Mouse (Mus musculus) CH12.LX (cell line): ENCODE results near the gene Arl4c. TPM values are rescaled to one million over a fixed set of nuclear protein-coding genes. Genes with fewer than 3 reads are reported as not detected.

ENCODE experiments used
- DNase-seq: peaks from one replicate; pipeline ENCODE4 v3.0.0-alpha.2; 2013; ENCODE audit errors: extremely low read depth
- H3K27ac ChIP-seq: 2 replicates; pipeline ENCODE4 v1.5.1; 2012; ENCODE audit warnings: low read depth, mild to moderate bottlenecking, control low read depth, moderate library complexity; ENCODE audit not compliant: insufficient read depth
- H3K27me3 ChIP-seq: replicated peaks from 2 replicates; pipeline ENCODE3; 2012; ENCODE audit warnings: inconsistent platforms
- H3K36me3 ChIP-seq, 2 experiments: replicated peaks in 1 of 2; 2 replicates each; pipeline versions ENCODE3 to v1.6.1; 2012; ENCODE audit warnings: inconsistent platforms in 1 of 2, low read length in 1 of 2, mild to moderate bottlenecking in 1 of 2, mixed read lengths in 1 of 2, moderate library complexity in 1 of 2; ENCODE audit not compliant: control insufficient read depth in 1 of 2, insufficient read depth in 1 of 2
- H3K4me1 ChIP-seq, 2 experiments: 2 replicates each; pipeline ENCODE4 v1.6.1; 2012; ENCODE audit warnings: inconsistent platforms in 1 of 2, moderate library complexity in 1 of 2; ENCODE audit not compliant: insufficient read depth in 2 of 2, control insufficient read depth in 1 of 2
- H3K4me2 ChIP-seq: 2 replicates; pipeline ENCODE4 v1.6.1; 2012; ENCODE audit warnings: low read depth, mild to moderate bottlenecking, control low read depth; ENCODE audit not compliant: poor library complexity, insufficient read depth, severe bottlenecking
- H3K4me3 ChIP-seq, 3 experiments: fragments of 150-350 bp in 1 of 3; sonication (generic) in 1 of 3; replicated peaks in 1 of 3; 2 replicates each; pipeline versions ENCODE3 to v1.5.1; 2011 to 2012; ENCODE audit warnings: low read depth in 2 of 3, low read length in 2 of 3, mild to moderate bottlenecking in 2 of 3, moderate library complexity in 2 of 3, control low read depth in 1 of 3, improper control_type of control experiment in 1 of 3, inconsistent platforms in 1 of 3, mixed read lengths in 1 of 3; ENCODE audit not compliant: poor library complexity in 1 of 3
- H3K79me2 ChIP-seq: replicated peaks from 2 replicates; pipeline ENCODE4 v1.6.1; 2012; ENCODE audit warnings: mild to moderate bottlenecking, moderate library complexity; ENCODE audit not compliant: control insufficient read depth, poor library complexity, insufficient read depth, severe bottlenecking; ENCODE audit errors: extremely low read depth
- H3K9ac ChIP-seq: 2 replicates; pipeline ENCODE4 v1.6.1; 2012; ENCODE audit warnings: low read depth, mild to moderate bottlenecking, control low read depth, moderate library complexity; ENCODE audit not compliant: insufficient read depth
- H3K9me3 ChIP-seq: replicated peaks from 2 replicates; pipeline ENCODE3; 2012; ENCODE audit warnings: low read length, inconsistent platforms, mixed read lengths
- BHLHE40 ChIP-seq: IDR thresholded peaks from 2 replicates; pipeline ENCODE4 v1.6.1; 2011; ENCODE audit warnings: mild to moderate bottlenecking, low read depth, low read length, improper control_type of control experiment
- CHD1 ChIP-seq: IDR thresholded peaks from 2 replicates; pipeline ENCODE4 v1.6.1; 2012; ENCODE audit warnings: low read depth, low read length, improper control_type of control experiment, inconsistent platforms
- CHD2 ChIP-seq: IDR thresholded peaks from 2 replicates; pipeline ENCODE4 v1.6.1; 2011; ENCODE audit warnings: low read length, improper control_type of control experiment
- EP300 ChIP-seq: IDR thresholded peaks from 2 replicates; pipeline ENCODE4 v1.6.1; 2011; ENCODE audit warnings: low read length, improper control_type of control experiment
- HCFC1 ChIP-seq: IDR thresholded peaks from 2 replicates; pipeline ENCODE4 v1.6.1; 2012; ENCODE audit warnings: low read depth, mild to moderate bottlenecking, inconsistent platforms, low read length, improper control_type of control experiment
- IRF4 ChIP-seq: IDR thresholded peaks from 2 replicates; pipeline ENCODE4 v1.6.1; 2014; ENCODE audit warnings: low read depth, mild to moderate bottlenecking, inconsistent platforms, low read length, improper control_type of control experiment
- JUN ChIP-seq: IDR thresholded peaks from 2 replicates; pipeline ENCODE4 v1.6.1; 2011; ENCODE audit warnings: low read depth, mild to moderate bottlenecking, low read length, improper control_type of control experiment, moderate library complexity; ENCODE audit not compliant: insufficient read depth
- MAX ChIP-seq: IDR thresholded peaks from 2 replicates; pipeline ENCODE4 v1.6.1; 2011; ENCODE audit warnings: low read length, improper control_type of control experiment
- MAZ ChIP-seq: IDR thresholded peaks from 2 replicates; pipeline ENCODE4 v1.6.1; 2012; ENCODE audit warnings: low read depth, mild to moderate bottlenecking, inconsistent platforms, low read length, improper control_type of control experiment, moderate library complexity
- MEF2A ChIP-seq: IDR thresholded peaks from 2 replicates; pipeline ENCODE4 v1.6.1; 2014; ENCODE audit warnings: low read depth, mild to moderate bottlenecking, inconsistent platforms, low read length, improper control_type of control experiment, borderline replicate concordance
- MYC ChIP-seq: IDR thresholded peaks from 2 replicates; pipeline ENCODE4 v1.6.1; 2011; ENCODE audit warnings: low read depth, mild to moderate bottlenecking, improper control_type of control experiment, low read length
- NELFE ChIP-seq: IDR thresholded peaks from 2 replicates; pipeline ENCODE4 v1.6.1; 2011; ENCODE audit warnings: low read depth, low read length, improper control_type of control experiment
- PAX5 ChIP-seq: IDR thresholded peaks from 2 replicates; pipeline ENCODE4 v1.6.1; 2012; ENCODE audit warnings: low read length, inconsistent platforms, mixed read lengths
- RAD21 ChIP-seq: IDR thresholded peaks from 2 replicates; pipeline ENCODE4 v1.6.1; 2011; ENCODE audit warnings: low read depth, mild to moderate bottlenecking, low read length, improper control_type of control experiment, moderate library complexity
- RCOR1 ChIP-seq: conservative IDR thresholded peaks from 2 replicates; pipeline ENCODE4 v1.6.1; 2012; ENCODE audit warnings: low read depth, mild to moderate bottlenecking, inconsistent platforms, low read length, improper control_type of control experiment
- SMC3 ChIP-seq: IDR thresholded peaks from 2 replicates; pipeline ENCODE4 v1.6.1; 2011; ENCODE audit warnings: low read depth, low read length, improper control_type of control experiment
- TCF12 ChIP-seq: IDR thresholded peaks from 2 replicates; pipeline ENCODE4 v1.6.1; 2014; ENCODE audit warnings: low read depth, mild to moderate bottlenecking, inconsistent platforms, low read length, improper control_type of control experiment
- UBTF ChIP-seq: IDR thresholded peaks from 2 replicates; pipeline ENCODE4 v1.6.1; 2012; ENCODE audit warnings: low read depth, mild to moderate bottlenecking, inconsistent platforms, low read length, improper control_type of control experiment, moderate library complexity
- ZMIZ1 ChIP-seq: IDR thresholded peaks from 2 replicates; pipeline ENCODE4 v1.6.1; 2012; ENCODE audit warnings: low read depth, mild to moderate bottlenecking, inconsistent platforms, low read length, improper control_type of control experiment
- ZNF384 ChIP-seq: IDR thresholded peaks from 2 replicates; pipeline ENCODE4 v1.6.1; 2012; ENCODE audit warnings: low read depth, low read length, improper control_type of control experiment, inconsistent platforms
- dilution Hi-C: fragments of 300-500 bp; cut with MboI; formaldehyde crosslinking; loops from 2 replicates; pipeline ENCODE4 v1.14.3; 2020; ENCODE audit warnings: low sequenced_read_pairs; ENCODE audit not compliant: extremely low pct_unique_long_range_greater_than_20kb, extremely low pct_ligation_motif_present
- in situ Hi-C: fragments of 300-500 bp; cut with MboI; formaldehyde crosslinking; loops from 3 replicates; pipeline ENCODE4 v1.14.3; 2019; ENCODE audit warnings: low sequenced_read_pairs, low pct_ligation_motif_present, low pct_unique_long_range_greater_than_20kb, mixed read lengths
- polyA plus RNA-seq: library from polyadenylated mRNA; unstranded; fragments of >175 nt; gene quantifications from 2 replicates; pipeline ENCODE4 v1.2.1, GENCODE M21; 2012; ENCODE audit warnings: low read depth; ENCODE audit not compliant: insufficient read length
- total RNA-seq, 2 experiments: library from RNA; depleted of rRNA; stranded (reverse); fragments of 300-350 nt in 1 of 2; fragments of >200 nt in 1 of 2; gene quantifications; 2 replicates each; pipeline ENCODE4 v1.2.3; 2012 to 2014

The Arl4c gene
- total and polyA plus RNA-seq, 3 experiments, result 25.8 to 33.9 (median 31.6) TPM

DNA sequence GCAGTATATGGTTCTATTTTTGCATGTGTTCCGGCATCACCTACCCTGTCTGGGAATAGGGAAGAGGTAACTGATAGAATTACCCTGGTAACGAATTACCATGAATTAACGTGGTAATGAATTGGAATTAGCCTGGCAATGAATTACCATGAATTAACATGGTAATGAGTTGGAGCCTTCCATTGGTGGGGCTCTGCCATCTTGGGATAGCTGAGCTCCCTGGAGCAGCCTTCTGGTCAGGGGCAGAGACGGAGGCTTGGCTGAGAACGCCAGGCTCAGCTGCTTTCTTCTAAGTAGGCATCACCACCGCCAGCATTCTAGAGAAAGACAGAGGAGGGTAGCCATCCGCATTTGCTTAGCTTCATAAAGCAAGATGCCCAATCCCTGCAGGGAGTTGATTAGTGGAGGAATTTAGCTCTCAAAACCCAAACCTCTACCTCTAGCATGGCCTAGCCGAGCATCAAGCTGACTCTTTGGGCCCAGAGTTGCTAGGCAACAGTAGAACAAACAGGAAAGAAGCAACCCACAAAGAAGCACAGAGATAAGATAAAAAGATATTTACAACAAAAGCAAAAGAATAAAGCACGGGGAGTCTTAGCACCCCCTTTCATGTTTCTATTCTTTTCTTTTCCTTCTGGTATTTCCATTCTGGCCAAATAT lies 6.8 kb upstream of the Arl4c start:
- Histone ChIP-seq H3K9ac (no peak overlapping the region), H3K79me2 (no peaks in the 10 kb centered on the region), H3K36me3 (no peaks in the 10 kb centered on the region), H3K4me2 (no peak overlapping the region), H3K27ac (no peak overlapping the region), H3K9me3 (peaks cover 48% of the 10 kb centered on the region), H3K27me3 (no peaks in the 10 kb centered on the region), H3K4me3 (no peak overlapping the region), H3K4me1 (peaks cover 0 to 4% of the 10 kb centered on the region in 2 experiments; a peak in 1 of 4 replicates)
- no peak for DNase-seq
- no peak for TF ChIP-seq ZNF384
- TF ChIP-seq RAD21, result no peak
- TF ChIP-seq TCF12, result no peak
- no peak for TF ChIP-seq PAX5
- no peak for TF ChIP-seq CHD2
- TF ChIP-seq MAX, result no peak
- TF ChIP-seq HCFC1, result no peak
- no peak for TF ChIP-seq MEF2A
- TF ChIP-seq IRF4, result no peak
- TF ChIP-seq MYC, result no peak
- no peak for TF ChIP-seq JUN
- no peak for TF ChIP-seq RCOR1
- TF ChIP-seq NELFE, result no peak
- TF ChIP-seq CHD1, result no peak
- no peak for TF ChIP-seq UBTF
- TF ChIP-seq MAZ, result no peak
- no peak for TF ChIP-seq ZMIZ1
- no peak for TF ChIP-seq EP300
- no peak for TF ChIP-seq SMC3
- no peak for TF ChIP-seq BHLHE40
- in situ Hi-C loops (loop anchor here (10.0 kb wide), 2 partner anchors 144 to 284 kb away; no protein-coding TSS in a partner anchor), dilution Hi-C loops (no loop called here)

DNA sequence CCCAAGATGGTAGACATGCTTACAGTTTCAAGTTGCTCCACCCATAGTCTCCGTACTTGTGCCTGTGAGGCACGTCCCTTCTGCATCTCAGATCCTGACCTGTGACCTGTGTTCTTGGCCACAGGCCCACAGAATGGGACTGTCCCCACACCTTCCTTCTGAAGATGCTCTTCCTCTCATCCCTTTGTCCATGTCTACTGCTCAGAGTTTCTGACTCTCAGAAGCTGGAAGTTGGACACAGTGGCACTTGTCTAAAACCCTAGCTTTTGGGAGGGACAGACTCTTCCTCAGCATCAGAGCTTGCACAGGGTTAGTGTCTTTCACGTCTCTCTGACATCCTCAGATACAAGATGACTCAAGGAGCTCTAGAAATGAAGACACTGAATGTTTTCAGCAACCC lies 6.2 kb upstream of the Arl4c start:
- in situ Hi-C loops (loop anchor here (10.0 kb wide), 2 partner anchors 143 to 283 kb away; no protein-coding TSS in a partner anchor), dilution Hi-C loops (no loop called here)
- Histone ChIP-seq H3K4me3 (no peak overlapping the region), H3K27ac (no peak overlapping the region), H3K79me2 (no peaks in the 10 kb centered on the region), H3K27me3 (no peaks in the 10 kb centered on the region), H3K36me3 (no peaks in the 10 kb centered on the region), H3K9ac (no peak overlapping the region), H3K4me2 (no peak overlapping the region), H3K4me1 (peaks cover 0 to 8% of the 10 kb centered on the region in 2 experiments; a peak in 1 of 4 replicates), H3K9me3 (peaks cover 43% of the 10 kb centered on the region)
- DNase-seq, result no peak
- TF ChIP-seq UBTF, result no peak
- TF ChIP-seq MYC, result no peak
